Mouse (Mus musculus) frontal cortex, adult (tissue): ENCODE measurements at regions not wholly inside any gene's neighbourhood (a gene's known extent, or its start where the extent isn't known, plus 50 kb on each side); places are given as distances from the start of the nearest gene placed in this dataset.

ENCODE experiments used
- ATAC-seq: cut with Nextera tagmentation; 2 replicates; pipeline ENCODE4 v1.9.2; 2017; ENCODE audit warnings: mild to moderate bottlenecking, moderate library complexity, mixed read lengths; ENCODE audit not compliant: low TSS enrichment

DNA sequence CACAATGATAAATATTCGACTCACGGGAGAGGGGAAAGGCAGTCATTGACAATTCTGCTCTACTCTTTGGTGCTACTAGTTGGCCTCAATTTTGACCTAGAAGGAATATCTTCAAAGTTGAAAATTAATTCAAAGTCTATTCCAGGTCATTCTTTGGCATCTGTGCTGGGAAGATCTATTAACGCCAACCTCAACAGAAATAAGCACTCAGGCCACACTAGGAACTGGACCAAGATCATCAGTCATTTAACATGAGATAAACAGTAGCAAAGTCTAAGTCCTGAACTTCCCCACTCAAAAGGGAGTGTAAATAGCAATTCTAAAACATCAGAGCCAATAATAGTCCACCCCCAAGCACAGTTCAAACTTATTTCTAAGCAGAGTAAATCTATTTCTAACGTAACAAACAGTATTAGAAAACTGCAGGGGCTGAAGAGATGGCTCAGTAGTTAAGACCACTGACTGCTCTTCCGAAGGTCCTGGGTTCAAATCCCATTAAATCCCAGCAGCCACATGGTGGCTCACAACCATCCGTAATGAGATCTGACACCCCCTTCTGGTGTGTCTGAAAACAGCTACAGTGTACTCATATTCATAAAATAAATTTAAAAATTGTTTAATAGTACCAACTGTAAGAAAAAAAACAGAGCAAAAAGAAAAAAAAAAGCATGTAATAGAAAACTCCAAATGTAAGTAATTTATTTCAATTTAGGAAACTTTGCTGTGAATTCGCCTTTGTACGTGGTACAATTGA is 75.1 kb upstream of the Atp2b1 start:
- no peak for ATAC-seq

GRCm38 (mm10) chr10:98839963-98840362 is 74.2 kb upstream of the Atp2b1 start:
- ATAC-seq = no peak

DNA sequence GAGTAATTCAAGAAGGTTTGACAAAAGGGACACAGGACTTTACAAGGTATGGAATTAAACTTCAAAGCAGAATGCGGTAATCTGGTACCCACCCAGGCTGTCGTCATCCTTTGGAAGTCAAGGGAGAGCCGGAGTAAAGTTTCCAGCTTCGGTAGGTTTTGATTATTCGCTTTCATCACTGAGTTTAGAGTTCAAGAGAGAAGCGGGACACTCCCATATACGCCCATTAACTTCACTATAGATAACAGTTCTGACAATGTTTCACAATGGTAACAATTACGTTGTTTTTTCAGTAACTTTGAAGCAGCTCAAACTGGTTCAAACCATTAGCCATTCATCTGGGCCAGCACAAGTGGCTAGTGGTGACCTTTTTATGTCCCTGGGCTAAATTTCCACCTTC is 73.8 kb upstream of the Atp2b1 start:
- no peak for ATAC-seq

- no peak for ATAC-seq
These were observed 73.0 kb upstream of the Atp2b1 start for GRCm38 (mm10) chr10:98840957-98841831.

DNA sequence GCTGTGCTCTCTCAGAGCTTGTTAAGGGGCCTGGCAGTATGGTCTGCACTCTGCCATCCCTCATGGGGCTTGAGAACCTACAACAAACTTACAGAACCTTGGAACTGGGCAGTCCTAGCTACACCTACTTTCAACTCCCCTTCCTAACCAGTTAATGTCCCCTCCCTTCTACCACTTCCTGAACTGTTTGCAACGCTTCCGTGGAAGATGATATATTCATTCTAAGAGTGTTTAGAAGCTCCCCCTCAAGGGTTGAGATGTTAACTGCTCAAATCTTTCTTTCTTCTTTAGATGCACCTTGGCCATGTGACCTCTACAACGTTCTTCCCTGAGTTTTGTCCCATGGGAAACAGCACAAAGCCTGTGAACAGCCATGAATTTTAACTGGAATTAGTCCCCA is 72.3 kb upstream of the Atp2b1 start:
- ATAC-seq = no peak

GRCm38 (mm10) chr10:98842721-98843120 is 71.5 kb upstream of the Atp2b1 start:
- no peak for ATAC-seq

DNA sequence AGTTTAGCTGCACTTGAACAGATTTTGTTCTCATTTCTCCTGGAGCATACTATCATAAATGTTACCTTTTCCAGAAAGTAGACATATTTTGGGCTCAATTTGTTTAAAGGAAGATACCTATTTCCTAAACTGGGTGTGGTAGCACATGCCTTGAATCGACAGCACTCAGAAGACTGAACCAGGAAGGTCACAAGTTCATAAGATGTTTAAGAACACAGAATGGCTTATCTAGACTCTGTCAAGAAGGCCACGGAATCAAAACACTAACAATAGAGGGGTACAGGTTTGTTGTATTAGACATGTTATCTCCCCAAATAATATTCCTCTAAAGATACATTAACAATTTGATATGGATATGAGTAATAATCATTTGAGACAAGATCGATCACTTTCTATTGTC is 64.4 kb upstream of the Atp2b1 start:
- no peak for ATAC-seq

- no peak for ATAC-seq
These were observed 56.8 kb upstream of the Atp2b1 start for GRCm38 (mm10) chr10:98857395-98857794.

- ATAC-seq = peak; percentile 84
These were observed 52.7 kb upstream of the Atp2b1 start for GRCm38 (mm10) chr10:98861521-98861920.

- no peak for ATAC-seq
These were observed 51.5 kb upstream of the Atp2b1 start for GRCm38 (mm10) chr10:98862712-98863111.

DNA sequence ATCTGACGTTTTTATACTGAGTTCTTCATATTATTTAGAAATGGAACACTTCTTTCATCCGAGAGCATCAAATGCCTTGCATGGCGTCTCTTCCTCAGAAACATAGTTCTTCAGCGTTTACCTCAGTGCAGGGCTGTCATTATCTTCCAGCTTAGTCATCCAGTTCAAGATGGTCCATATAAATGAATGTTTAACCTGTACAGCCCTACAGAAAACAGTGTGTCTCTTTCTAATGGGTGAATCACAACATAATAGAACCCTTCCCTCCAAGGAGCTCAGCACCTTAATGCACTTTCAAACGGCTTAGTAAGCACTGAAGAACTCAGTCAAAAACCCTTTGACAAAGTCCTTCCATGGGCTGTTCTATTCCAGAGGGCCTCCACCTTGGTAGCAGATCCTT is 49.8 kb upstream of the Atp2b1 start:
- no peak for ATAC-seq
